Mouse (Mus musculus): ENCODE measurements around the gene Scn2a. TPM values are rescaled to one million over a fixed set of nuclear protein-coding genes. Genes with fewer than 3 reads are reported as not detected.
"Not testable (repeated sequence)": the region's sequence is repeated elsewhere in the genome, so short reads cannot be mapped to it uniquely, and the experiment has no call there.

Gene Scn2a
- total and polyA plus RNA-seq, 2 experiments from 2014 or later = 65.6 to 105 TPM

DNA sequence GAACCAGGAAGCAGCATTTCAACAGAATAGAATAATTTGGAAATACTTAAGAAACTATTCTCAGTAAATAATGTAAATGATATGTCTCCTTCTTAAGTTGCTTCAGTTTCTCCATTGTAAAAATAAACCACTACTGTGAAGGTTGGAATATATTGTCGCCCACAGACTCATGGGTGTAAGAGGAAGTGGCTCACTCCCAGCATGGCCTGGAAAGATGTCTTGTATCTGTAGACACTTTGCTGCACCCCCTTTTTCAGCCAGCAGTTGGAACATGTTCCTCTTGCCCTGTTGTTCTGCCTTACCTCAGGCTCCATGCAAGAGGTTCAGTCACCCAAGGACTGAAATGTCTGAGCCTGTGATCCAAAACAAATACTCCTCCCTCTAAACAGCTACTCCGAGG is 173.0 kb downstream of the Scn2a start:
- Histone ChIP-seq H3K4me2 (ENCODE audit: low read depth, low read length, poor library complexity, severe bottlenecking) (no peak overlapping the region), H3K27me3 (ENCODE audit: insufficient read depth, low read length) (no peaks in the 10 kb centered on the region), H3K9ac (replicated peaks; ENCODE audit: low read length, poor library complexity, severe bottlenecking) (no peak overlapping the region), H3K27ac (ENCODE audit: low read depth, low read length) (no peak overlapping the region), H3K4me3 (ENCODE audit: low read depth, low read length) (no peak overlapping the region), H3K36me3 (ENCODE audit: insufficient read depth, low read length) (no peaks in the 10 kb centered on the region), H3K9me3 (ENCODE audit: low read length) (no peaks in the 10 kb centered on the region), H3K4me1 (ENCODE audit: insufficient read depth, low read length) (no peaks in the 10 kb centered on the region)
- WGBS = 92% methylated on average over 2 of the region's 2 CpGs
- no peak for DNase-seq (ENCODE audit: low spot score)
- TF ChIP-seq CTCF (IDR thresholded peaks at IDR 0.05) = no peak
- ATAC-seq (ENCODE audit: low FRiP score) = no peak

- H3K27me3 ChIP-seq (ENCODE audit: insufficient read depth, low read length) = no peaks in the 10 kb centered on the region
- no peak for TF ChIP-seq CTCF (IDR thresholded peaks at IDR 0.05)
- no peaks in the 10 kb centered on the region for H3K9me3 ChIP-seq (ENCODE audit: low read length)
- no peak for DNase-seq (ENCODE audit: low spot score)
- H3K36me3 ChIP-seq (ENCODE audit: insufficient read depth, low read length) = no peaks in the 10 kb centered on the region
- no peak for ATAC-seq (ENCODE audit: low FRiP score)
- no peaks in the 10 kb centered on the region for H3K4me1 ChIP-seq (ENCODE audit: insufficient read depth, low read length)
- no peak overlapping the region for H3K9ac ChIP-seq (replicated peaks; ENCODE audit: low read length, poor library complexity, severe bottlenecking)
- 88% methylated on average over 1 of the region's 1 CpGs for WGBS
- no peak overlapping the region for H3K4me2 ChIP-seq (ENCODE audit: low read depth, low read length, poor library complexity, severe bottlenecking)
- no peak overlapping the region for H3K4me3 ChIP-seq (ENCODE audit: low read depth, low read length)
- H3K27ac ChIP-seq (ENCODE audit: low read depth, low read length) = no peak overlapping the region
Observed at GRCm38 (mm10) chr2:65801054-65801709, 180.6 kb downstream of the Scn2a start.

DNA sequence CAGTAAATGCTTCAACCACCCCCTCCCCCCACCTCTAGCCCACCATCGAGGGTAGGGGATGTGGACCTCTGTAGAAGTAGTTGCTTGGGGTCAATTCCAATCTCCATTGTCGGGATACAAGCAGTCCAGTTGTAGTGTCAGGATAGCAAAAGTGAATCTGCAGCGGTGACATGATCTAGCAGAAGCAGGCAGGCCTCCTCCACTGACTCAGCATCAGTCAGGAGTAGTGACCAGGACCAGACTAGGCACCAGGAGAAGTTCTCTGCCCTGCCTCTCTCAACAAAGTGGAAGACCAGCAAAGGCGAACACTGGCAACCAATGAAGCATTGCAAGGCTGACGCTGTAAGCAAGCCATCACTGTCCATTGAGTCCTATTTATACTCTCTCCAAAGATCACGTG is 186.0 kb downstream of the Scn2a start:
- no peak for TF ChIP-seq CTCF (IDR thresholded peaks at IDR 0.05)
- H3K9ac ChIP-seq (replicated peaks; ENCODE audit: low read length, poor library complexity, severe bottlenecking) = no peak overlapping the region
- no peaks in the 10 kb centered on the region for H3K36me3 ChIP-seq (ENCODE audit: insufficient read depth, low read length)
- WGBS = 85% methylated on average over 6 of the region's 6 CpGs
- no peaks in the 10 kb centered on the region for H3K27me3 ChIP-seq (ENCODE audit: insufficient read depth, low read length)
- no peaks in the 10 kb centered on the region for H3K4me1 ChIP-seq (ENCODE audit: insufficient read depth, low read length)
- H3K27ac ChIP-seq (ENCODE audit: low read depth, low read length) = no peak overlapping the region
- ATAC-seq (ENCODE audit: low FRiP score) (no peak), DNase-seq (ENCODE audit: low spot score) (no peak)
- H3K4me3 ChIP-seq (ENCODE audit: low read depth, low read length) = no peak overlapping the region
- H3K9me3 ChIP-seq (ENCODE audit: low read length) = no peaks in the 10 kb centered on the region
- no peak overlapping the region for H3K4me2 ChIP-seq (ENCODE audit: low read depth, low read length, poor library complexity, severe bottlenecking)

DNA sequence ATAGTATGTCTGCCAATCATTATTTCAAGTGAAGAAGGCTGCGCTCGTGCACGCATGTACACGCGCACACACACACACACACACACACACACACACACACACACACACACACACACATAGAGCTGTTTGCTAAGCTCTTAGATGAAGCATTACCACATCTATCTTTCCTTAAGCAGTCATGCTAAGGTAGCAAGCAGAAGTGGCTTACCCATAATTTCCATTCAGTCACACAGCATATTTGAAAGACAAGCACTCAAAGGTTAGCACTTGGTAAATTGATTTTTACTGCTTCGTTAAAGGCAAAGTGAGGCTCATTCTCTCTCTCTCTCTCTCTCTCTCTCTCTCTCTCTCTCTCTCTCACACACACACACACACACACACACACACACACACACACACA is 190.6 kb downstream of the Scn2a start:
- not testable (repeated sequence) for ATAC-seq (ENCODE audit: low FRiP score); H3K4me2 ChIP-seq (ENCODE audit: low read depth, low read length, poor library complexity, severe bottlenecking); H3K9me3 ChIP-seq (ENCODE audit: low read length); H3K27me3 ChIP-seq (ENCODE audit: insufficient read depth, low read length); H3K9ac ChIP-seq (replicated peaks; ENCODE audit: low read length, poor library complexity, severe bottlenecking); H3K4me3 ChIP-seq (ENCODE audit: low read depth, low read length); H3K4me1 ChIP-seq (ENCODE audit: insufficient read depth, low read length); DNase-seq (ENCODE audit: low spot score); H3K27ac ChIP-seq (ENCODE audit: low read depth, low read length); H3K36me3 ChIP-seq (ENCODE audit: insufficient read depth, low read length)
- 86% methylated on average over 6 of the region's 6 CpGs for WGBS

Other genes starting within 250 kb of the Scn2a start
- gene Scn3a, start 53.1 kb upstream of the Scn2a start, total RNA-seq (2014; rRNA removed) = 97.5 and 128 TPM in 2 replicates
- gene Scn3a, start 53.1 kb upstream of the Scn2a start, polyA plus RNA-seq (2015; fragmentation: Nextera tagmentation; extraction: Ambion mirVana) = 47.4 and 51.7 TPM in 2 replicates
- gene Csrnp3, start 225.0 kb downstream of the Scn2a start, total RNA-seq (2014; rRNA removed) = 97.1 and 118 TPM in 2 replicates
- 35.6 and 46.5 TPM in 2 replicates for gene Csrnp3, start 225.0 kb downstream of the Scn2a start, polyA plus RNA-seq (2015; fragmentation: Nextera tagmentation; extraction: Ambion mirVana)